Mouse (Mus musculus): ENCODE data around the gene Tmem95. TPM values are rescaled to one million over a fixed set of nuclear protein-coding genes. Genes with fewer than 3 reads are reported as not detected.

The Tmem95 gene
- polyA plus RNA-seq, 1 experiment: not detected

DNA sequence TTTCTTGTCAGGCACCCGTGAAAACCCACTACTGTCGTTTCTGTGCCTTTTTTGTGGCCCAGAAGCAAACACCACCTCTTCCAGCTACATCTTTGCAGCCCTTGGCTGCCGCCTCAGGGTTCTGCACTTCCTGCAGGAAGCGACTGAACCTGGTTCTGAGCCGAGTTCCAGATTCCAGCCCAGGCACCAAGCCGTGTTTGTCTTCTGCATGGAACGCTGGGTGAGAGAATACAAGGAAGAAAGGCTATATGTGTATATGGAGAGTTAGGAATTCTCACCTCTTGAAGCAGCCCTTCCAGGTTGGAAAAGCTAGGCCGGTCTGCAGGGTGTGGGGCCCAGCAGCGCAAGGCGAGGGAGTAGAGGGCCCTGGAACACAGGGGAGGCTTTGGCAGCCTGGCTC lies 23.1 kb downstream of the Tmem95 start:
- H3K4me3 ChIP-seq (replicated peaks; ENCODE audit: control insufficient read depth, low read depth, low read length): no peak overlapping the region
- peaks cover 13% of the 10 kb centered on the region for H3K4me1 ChIP-seq (ENCODE audit: control insufficient read depth, insufficient read depth, low read length)
- 45% methylated on average over 10 of the region's 10 CpGs for WGBS
- peak overlapping the region; percentile 86 for H3K27ac ChIP-seq (ENCODE audit: control insufficient read depth, insufficient read depth, low read depth, low read length, poor library complexity)
- TF ChIP-seq CTCF (IDR thresholded peaks at IDR 0.05; ENCODE audit: control insufficient read depth, insufficient read depth, low read length) (no peak), POLR2A (IDR thresholded peaks at IDR 0.05; ENCODE audit: borderline replicate concordance, control insufficient read depth, low read depth, low read length) (no peak)

DNA sequence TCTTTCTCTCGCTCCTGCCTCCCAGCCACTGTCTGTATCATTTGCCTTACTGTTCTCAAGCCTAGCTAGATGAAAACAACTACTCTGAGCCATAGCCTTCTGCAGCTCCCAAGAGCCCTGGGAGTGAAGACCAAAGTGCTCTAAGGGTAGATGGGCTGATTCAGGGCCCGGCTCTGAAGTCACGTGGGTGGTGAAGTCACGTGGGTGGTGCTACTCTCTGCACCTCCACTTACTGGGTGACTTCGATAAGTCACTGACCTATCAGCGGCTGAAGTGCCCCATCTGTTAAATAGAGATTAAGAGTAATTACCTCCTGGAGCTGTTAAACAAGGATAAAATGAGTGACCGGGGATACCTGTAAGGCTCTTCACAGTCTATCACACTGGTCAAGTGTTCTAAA lies 23.8 kb downstream of the Tmem95 start:
- 20% methylated on average over 7 of the region's 7 CpGs for WGBS
- no peak for TF ChIP-seq CTCF (IDR thresholded peaks at IDR 0.05; ENCODE audit: control insufficient read depth, insufficient read depth, low read length)
- TF ChIP-seq POLR2A (IDR thresholded peaks at IDR 0.05; ENCODE audit: borderline replicate concordance, control insufficient read depth, low read depth, low read length): no peak
- Histone ChIP-seq H3K27ac (ENCODE audit: control insufficient read depth, insufficient read depth, low read depth, low read length, poor library complexity) (peak overlapping the region; percentile 86), H3K4me3 (replicated peaks; ENCODE audit: control insufficient read depth, low read depth, low read length) (peak overlapping the region; percentile 15), H3K4me1 (ENCODE audit: control insufficient read depth, insufficient read depth, low read length) (peaks cover 18% of the 10 kb centered on the region)

DNA sequence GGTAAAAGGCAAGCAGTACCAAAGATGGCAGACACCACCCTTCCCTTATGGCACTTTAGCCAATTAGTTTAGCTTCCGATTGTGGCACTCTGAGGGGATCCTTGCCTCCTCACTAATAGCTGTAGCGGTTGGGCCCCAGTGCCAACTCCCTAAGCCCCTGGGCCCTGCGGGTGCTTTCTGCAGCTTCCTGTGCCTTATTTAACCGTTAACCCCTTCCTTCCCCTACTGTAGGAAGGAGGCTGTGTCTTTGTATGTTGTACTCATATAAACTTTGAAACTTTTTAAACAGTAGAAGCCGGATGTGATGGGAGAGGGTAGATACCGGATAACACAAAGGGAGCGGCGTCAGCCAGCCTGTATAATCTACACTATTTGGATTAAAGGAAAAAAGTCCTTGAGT lies 27.1 kb downstream of the Tmem95 start:
- Histone ChIP-seq H3K27ac (ENCODE audit: control insufficient read depth, insufficient read depth, low read depth, low read length, poor library complexity) (peak overlapping the region; percentile 50), H3K4me1 (ENCODE audit: control insufficient read depth, insufficient read depth, low read length) (peaks cover 21% of the 10 kb centered on the region), H3K4me3 (replicated peaks; ENCODE audit: control insufficient read depth, low read depth, low read length) (no peak overlapping the region)
- TF ChIP-seq POLR2A (IDR thresholded peaks at IDR 0.05; ENCODE audit: borderline replicate concordance, control insufficient read depth, low read depth, low read length): no peak
- no peak for TF ChIP-seq CTCF (IDR thresholded peaks at IDR 0.05; ENCODE audit: control insufficient read depth, insufficient read depth, low read length)
- WGBS: 10% methylated on average over 8 of the region's 8 CpGs

DNA sequence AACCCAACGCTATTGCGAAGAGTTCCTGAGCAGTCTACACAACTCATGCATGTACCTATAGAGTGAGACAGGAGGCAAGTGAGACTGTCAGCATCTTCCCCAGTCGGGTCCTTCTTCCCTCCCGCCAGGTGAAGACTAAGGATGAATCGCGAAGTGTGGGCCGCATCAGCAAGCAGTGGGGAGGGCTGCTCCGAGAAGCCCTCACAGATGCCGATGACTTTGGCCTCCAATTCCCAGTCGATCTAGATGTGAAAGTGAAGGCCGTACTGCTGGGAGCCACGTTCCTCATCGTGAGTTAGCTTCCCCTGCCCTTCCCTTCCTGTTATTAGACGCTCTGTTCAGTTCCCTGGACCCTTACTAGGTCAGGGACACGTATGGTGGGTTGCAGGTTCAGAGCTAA lies 27.9 kb downstream of the Tmem95 start:
- H3K4me3 ChIP-seq (replicated peaks; ENCODE audit: control insufficient read depth, low read depth, low read length): no peak overlapping the region
- H3K4me1 ChIP-seq (ENCODE audit: control insufficient read depth, insufficient read depth, low read length): peaks cover 21% of the 10 kb centered on the region
- no peak for TF ChIP-seq CTCF (IDR thresholded peaks at IDR 0.05; ENCODE audit: control insufficient read depth, insufficient read depth, low read length)
- no peak for TF ChIP-seq POLR2A (IDR thresholded peaks at IDR 0.05; ENCODE audit: borderline replicate concordance, control insufficient read depth, low read depth, low read length)
- 66% methylated on average over 15 of the region's 15 CpGs for WGBS
- H3K27ac ChIP-seq (ENCODE audit: control insufficient read depth, insufficient read depth, low read depth, low read length, poor library complexity): peak overlapping the region; percentile 25; the same call in 1 of the 2 replicates

DNA sequence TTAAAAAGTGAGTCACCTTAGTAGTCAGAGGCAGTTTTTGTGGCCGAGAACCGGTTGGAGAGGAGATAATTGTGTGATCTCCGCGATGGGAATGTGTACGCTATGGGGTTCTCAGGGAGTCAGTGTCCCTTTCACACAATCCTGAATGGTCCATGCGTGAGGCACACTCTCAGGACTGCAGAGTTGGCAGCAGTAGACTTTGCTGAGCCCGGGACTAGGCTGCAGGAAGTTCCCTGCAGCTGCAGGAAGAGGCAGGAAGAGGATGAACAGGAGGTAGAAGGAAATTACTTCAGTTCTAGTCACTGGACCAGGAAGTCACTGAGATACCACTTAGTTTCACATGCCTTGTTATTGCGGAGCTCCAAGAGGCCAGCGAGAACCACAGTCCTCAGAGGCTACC lies 28.7 kb downstream of the Tmem95 start:
- TF ChIP-seq POLR2A (IDR thresholded peaks at IDR 0.05; ENCODE audit: borderline replicate concordance, control insufficient read depth, low read depth, low read length) (no peak), CTCF (IDR thresholded peaks at IDR 0.05; ENCODE audit: control insufficient read depth, insufficient read depth, low read length) (no peak)
- Histone ChIP-seq H3K4me3 (replicated peaks; ENCODE audit: control insufficient read depth, low read depth, low read length) (no peak overlapping the region), H3K27ac (ENCODE audit: control insufficient read depth, insufficient read depth, low read depth, low read length, poor library complexity) (peak overlapping the region; percentile 69), H3K4me1 (ENCODE audit: control insufficient read depth, insufficient read depth, low read length) (peaks cover 21% of the 10 kb centered on the region)
- 52% methylated on average over 9 of the region's 9 CpGs for WGBS

DNA sequence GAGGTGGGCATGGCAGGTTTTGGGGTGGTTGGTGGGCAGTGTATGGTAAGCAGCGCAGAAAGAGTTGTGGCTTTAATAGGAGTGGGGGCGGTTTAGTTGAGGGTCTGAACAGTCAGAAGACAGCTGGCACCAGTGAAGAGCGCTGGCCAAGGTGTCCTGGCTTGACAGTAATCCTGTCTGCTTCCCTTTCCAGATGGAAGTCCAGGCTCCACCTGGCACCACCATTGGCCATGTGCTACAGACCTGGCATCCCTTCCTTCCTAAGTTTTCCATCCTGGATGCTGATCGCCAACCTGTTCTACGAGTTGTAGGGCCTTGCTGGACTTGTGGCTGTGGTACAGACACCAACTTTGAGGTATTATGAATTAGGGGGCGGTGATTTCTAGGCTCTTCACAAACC lies 29.8 kb downstream of the Tmem95 start:
- 92% methylated on average over 6 of the region's 6 CpGs for WGBS
- no peak for TF ChIP-seq POLR2A (IDR thresholded peaks at IDR 0.05; ENCODE audit: borderline replicate concordance, control insufficient read depth, low read depth, low read length)
- TF ChIP-seq CTCF (IDR thresholded peaks at IDR 0.05; ENCODE audit: control insufficient read depth, insufficient read depth, low read length): no peak
- H3K4me3 ChIP-seq (replicated peaks; ENCODE audit: control insufficient read depth, low read depth, low read length): no peak overlapping the region
- H3K27ac ChIP-seq (ENCODE audit: control insufficient read depth, insufficient read depth, low read depth, low read length, poor library complexity): no peak overlapping the region; the same call in 1 of the 2 replicates
- H3K4me1 ChIP-seq (ENCODE audit: control insufficient read depth, insufficient read depth, low read length): peaks cover 21% of the 10 kb centered on the region

DNA sequence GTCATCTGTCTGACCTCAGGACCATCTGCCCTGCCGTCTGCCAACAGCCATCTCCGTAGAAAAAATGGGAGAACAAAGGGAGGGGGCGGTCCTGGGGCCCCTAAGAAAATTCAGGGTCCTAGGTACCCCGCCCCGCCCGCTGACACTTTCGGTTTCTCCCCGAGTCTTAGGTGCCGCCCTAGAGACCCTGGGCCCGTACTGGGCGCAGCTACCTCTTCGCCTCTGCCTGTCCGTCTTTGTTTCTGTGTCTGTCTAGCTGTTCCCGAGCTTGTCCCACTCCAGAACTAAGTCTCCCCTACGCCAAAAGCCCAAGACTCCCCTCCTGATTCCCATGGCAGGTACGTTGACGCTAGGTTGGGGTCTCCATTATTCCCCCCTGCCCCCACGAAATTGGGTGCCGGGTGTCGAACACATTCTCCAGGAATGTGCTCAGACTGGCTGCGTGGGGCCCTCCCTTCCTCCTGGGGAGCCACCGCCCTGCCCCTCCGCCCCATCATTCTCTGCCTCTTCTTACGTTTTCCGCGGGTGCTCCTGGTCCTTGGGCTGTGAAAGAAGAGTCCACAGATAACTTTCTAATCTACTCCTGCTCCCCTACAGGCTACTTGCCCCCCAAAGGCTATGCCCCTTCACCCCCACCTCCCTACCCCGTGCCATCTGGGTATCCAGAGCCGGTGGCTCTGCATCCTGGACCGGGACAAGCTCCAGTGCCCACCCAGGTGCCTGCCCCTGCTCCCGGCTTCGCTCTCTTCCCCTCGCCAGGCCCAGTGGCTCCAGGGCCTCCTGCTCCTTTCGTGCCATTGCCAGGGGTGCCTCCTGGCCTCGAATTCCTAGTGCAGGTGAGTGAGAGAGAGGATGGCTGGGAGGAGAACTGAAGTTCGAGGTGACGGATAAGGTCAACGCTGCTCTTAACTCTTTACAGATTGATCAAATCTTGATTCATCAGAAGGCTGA lies 30.8 kb downstream of the Tmem95 start:
- Histone ChIP-seq H3K4me3 (replicated peaks; ENCODE audit: control insufficient read depth, low read depth, low read length) (peak overlapping the region; percentile 85), H3K27ac (ENCODE audit: control insufficient read depth, insufficient read depth, low read depth, low read length, poor library complexity) (peak overlapping the region; percentile 70), H3K4me1 (ENCODE audit: control insufficient read depth, insufficient read depth, low read length) (peaks cover 21% of the 10 kb centered on the region)
- 6% methylated on average over 37 of the region's 37 CpGs for WGBS
- TF ChIP-seq POLR2A (IDR thresholded peaks at IDR 0.05; ENCODE audit: borderline replicate concordance, control insufficient read depth, low read depth, low read length) (0 out of 2 replicates have a peak, but pooled peaks have one; percentile 38), CTCF (IDR thresholded peaks at IDR 0.05; ENCODE audit: control insufficient read depth, insufficient read depth, low read length) (no peak)

DNA sequence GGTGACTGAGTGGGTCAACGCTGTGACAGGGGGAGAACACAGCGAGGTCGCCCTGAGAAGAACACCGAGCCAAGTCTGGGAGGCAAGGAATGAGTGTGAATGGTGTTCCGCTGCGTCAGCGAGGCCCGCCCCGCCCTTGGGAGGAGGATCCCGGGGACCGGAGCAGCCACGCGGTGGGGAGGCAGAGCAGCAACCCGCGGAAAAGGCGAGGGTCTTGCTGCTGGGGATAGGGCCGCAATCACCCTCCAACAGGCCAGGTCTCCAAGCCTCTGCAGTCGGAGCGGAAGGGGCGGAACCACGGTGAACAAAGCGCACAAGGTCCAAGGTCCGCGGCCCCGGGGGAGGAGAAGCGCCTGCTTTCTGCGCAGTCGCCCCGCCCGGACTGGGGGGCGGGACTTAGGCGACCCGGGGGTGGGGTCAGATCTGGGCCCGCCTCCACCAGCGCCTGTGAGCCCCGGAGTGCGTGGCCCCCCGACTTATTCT lies 31.6 kb downstream of the Tmem95 start, which contains the start of gene Plscr3:
Gene Plscr3, plus strand, starts transcription at position 179 of the 483 bp plus-strand sequence.
- TF ChIP-seq POLR2A (IDR thresholded peaks at IDR 0.05; ENCODE audit: borderline replicate concordance, control insufficient read depth, low read depth, low read length) (peak; percentile 89), CTCF (IDR thresholded peaks at IDR 0.05; ENCODE audit: control insufficient read depth, insufficient read depth, low read length) (no peak)
- Histone ChIP-seq H3K4me1 (ENCODE audit: control insufficient read depth, insufficient read depth, low read length) (peaks cover 18% of the 10 kb centered on the region), H3K4me3 (replicated peaks; ENCODE audit: control insufficient read depth, low read depth, low read length) (peak within 1 kb of the TSS; percentile 85), H3K27ac (ENCODE audit: control insufficient read depth, insufficient read depth, low read depth, low read length, poor library complexity) (peak within 1 kb of the TSS; percentile 82)
- WGBS: under 1% methylated on average over 38 of the region's 38 CpGs
